Mouse (Mus musculus) c-Kit-negative CD71-positive TER-119-positive erythroid progenitor cells, embryonic 14.5 days (primary cell): Measurements from ENCODE around the gene Wdr73.

ENCODE experiments used
- DNase-seq: peaks from one replicate; pipeline ENCODE4 v3.0.0-alpha.2; 2013; ENCODE audit warnings: low read depth, low spot score

The Wdr73 gene

GRCm38 (mm10) chr7:80855316-80855715 is 45.8 kb downstream of the Wdr73 start:
- DNase-seq, result no peak

GRCm38 (mm10) chr7:80853218-80853617 is 47.9 kb downstream of the Wdr73 start:
- no peak for DNase-seq

GRCm38 (mm10) chr7:80850520-80850919 is 50.5 kb downstream of the Wdr73 start:
- no peak for DNase-seq

- DNase-seq, result peak; percentile 39
These were observed 51.4 kb downstream of the Wdr73 start for GRCm38 (mm10) chr7:80849710-80850109.

- no peak for DNase-seq
These were observed 51.8 kb downstream of the Wdr73 start for GRCm38 (mm10) chr7:80849267-80849666.

- no peak for DNase-seq
These were observed 54.4 kb downstream of the Wdr73 start for GRCm38 (mm10) chr7:80846709-80847108.

GRCm38 (mm10) chr7:80846280-80846678 is 54.8 kb downstream of the Wdr73 start:
- DNase-seq, result no peak

GRCm38 (mm10) chr7:80845621-80846279 is 55.3 kb downstream of the Wdr73 start:
- DNase-seq, result no peak

GRCm38 (mm10) chr7:80844691-80845090 is 56.4 kb downstream of the Wdr73 start:
- DNase-seq, result no peak

GRCm38 (mm10) chr7:80843910-80844640 is 57.0 kb downstream of the Wdr73 start:
- no peak for DNase-seq

GRCm38 (mm10) chr7:80843176-80843575 is 57.9 kb downstream of the Wdr73 start:
- DNase-seq, result no peak

- no peak for DNase-seq
These were observed 58.9 kb downstream of the Wdr73 start for GRCm38 (mm10) chr7:80842132-80842531.

GRCm38 (mm10) chr7:80840937-80841336 is 60.1 kb downstream of the Wdr73 start:
- no peak for DNase-seq
